Mouse (Mus musculus) bone marrow, adult 2 months (tissue): Measurements from ENCODE around the gene Gm12394.

Source experiments
- CTCF ChIP-seq: fragments of 200-500 bp; IDR thresholded peaks from 2 replicates; pipeline ENCODE4 v1.5.1; 2011; ENCODE audit warnings: low read length, control low read depth; ENCODE audit not compliant: control insufficient read depth, insufficient read depth
- POLR2A ChIP-seq: fragments of 200-500 bp; IDR thresholded peaks from 2 replicates; pipeline ENCODE4 v1.6.1; 2011; ENCODE audit warnings: low read depth, mild to moderate bottlenecking, control low read depth, low read length, borderline replicate concordance; ENCODE audit not compliant: control insufficient read depth

DNA sequence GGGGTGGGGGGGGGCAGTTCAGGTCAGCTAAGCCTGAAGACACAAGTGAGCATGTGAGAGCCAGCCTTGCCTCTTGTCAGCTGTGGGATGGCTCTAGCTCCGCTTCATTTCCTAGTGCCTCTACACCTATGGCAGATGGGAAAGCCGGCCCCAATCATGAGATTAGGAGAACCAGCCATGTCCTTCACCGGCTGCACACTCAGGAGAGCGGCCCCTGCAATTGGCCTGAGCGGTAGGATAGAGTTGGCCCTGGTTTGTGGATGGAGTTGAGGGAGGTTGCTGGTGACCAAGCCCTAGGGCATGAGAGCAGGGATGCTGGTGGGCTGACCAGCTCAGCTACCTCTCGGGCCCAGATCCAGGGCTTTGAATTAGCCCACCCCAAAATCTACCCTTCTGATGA lies 32.2 kb upstream of the Gm12394 start:
- TF ChIP-seq CTCF (no peak), POLR2A (no peak)
